Mouse (Mus musculus): Measurements from ENCODE around the gene Gpr87.

The Gpr87 gene

GRCm38 (mm10) chr3:59194938-59195337, at the start of gene Gpr87:
TSS of gene Gpr87 (minus strand) at chr3:59195104.
- DNase-seq = no peak

GRCm38 (mm10) chr3:59243384-59243783, 48.5 kb upstream of the Gpr87 start:
- DNase-seq = no peak

- DNase-seq = no peak
These were observed 40.0 kb upstream of the Gpr87 start for GRCm38 (mm10) chr3:59234878-59235277.

GRCm38 (mm10) chr3:59230912-59231311, 36.0 kb upstream of the Gpr87 start:
- DNase-seq = no peak

GRCm38 (mm10) chr3:59228730-59229551, 34.0 kb upstream of the Gpr87 start:
- peak; percentile 68 for DNase-seq

- no peak for DNase-seq
These were observed 32.8 kb upstream of the Gpr87 start for GRCm38 (mm10) chr3:59227696-59228095.

GRCm38 (mm10) chr3:59225411-59225810, 30.5 kb upstream of the Gpr87 start:
- DNase-seq = no peak

GRCm38 (mm10) chr3:59222303-59222702, 27.4 kb upstream of the Gpr87 start:
- DNase-seq = no peak

- no peak for DNase-seq
These were observed 24.4 kb upstream of the Gpr87 start for GRCm38 (mm10) chr3:59219326-59219725.

- no peak for DNase-seq
These were observed 22.3 kb upstream of the Gpr87 start for GRCm38 (mm10) chr3:59217211-59217610.

GRCm38 (mm10) chr3:59212404-59212803, 17.5 kb upstream of the Gpr87 start:
- no peak for DNase-seq

- DNase-seq = peak; percentile 35
These were observed 16.9 kb upstream of the Gpr87 start for GRCm38 (mm10) chr3:59211784-59212183.

GRCm38 (mm10) chr3:59210727-59211126, 15.8 kb upstream of the Gpr87 start, which contains the start of gene P2ry13:
TSS of gene P2ry13 (minus strand) at chr3:59210882.
- peak; percentile 35 for DNase-seq

GRCm38 (mm10) chr3:59210089-59210488, 15.2 kb upstream of the Gpr87 start:
- DNase-seq = no peak

- DNase-seq = peak; percentile 89
These were observed 14.0 kb upstream of the Gpr87 start for GRCm38 (mm10) chr3:59208650-59209548.

GRCm38 (mm10) chr3:59205941-59206340, 11.0 kb upstream of the Gpr87 start:
- peak; percentile 24 for DNase-seq

GRCm38 (mm10) chr3:59204719-59205503, 10.0 kb upstream of the Gpr87 start:
- DNase-seq = peak; percentile 28

GRCm38 (mm10) chr3:59203802-59204520, 9.1 kb upstream of the Gpr87 start:
- peak; percentile 68 for DNase-seq

GRCm38 (mm10) chr3:59197329-59197948, 2.5 kb upstream of the Gpr87 start:
- DNase-seq = no peak

- DNase-seq = no peak
These were observed 805 bp downstream of the Gpr87 start for GRCm38 (mm10) chr3:59194099-59194498.

GRCm38 (mm10) chr3:59191674-59192073, 3.2 kb downstream of the Gpr87 start:
- no peak for DNase-seq

GRCm38 (mm10) chr3:59187336-59187735, 7.6 kb downstream of the Gpr87 start:
- no peak for DNase-seq

Data from lung, postnatal 36 days (tissue).